Mouse (Mus musculus) cerebellum, adult 11-12 months (tissue): ENCODE results near the gene Ppp1r12a.

Experiments
- DNase-seq: peaks from one replicate; pipeline ENCODE4 v3.0.0; 2022

The Ppp1r12a gene

GRCm38 (mm10) chr10:108161261-108162256, at the start of gene Ppp1r12a:
TSS of gene Ppp1r12a (plus strand) at chr10:108162193.
- DNase-seq, result peak; percentile 97

DNA sequence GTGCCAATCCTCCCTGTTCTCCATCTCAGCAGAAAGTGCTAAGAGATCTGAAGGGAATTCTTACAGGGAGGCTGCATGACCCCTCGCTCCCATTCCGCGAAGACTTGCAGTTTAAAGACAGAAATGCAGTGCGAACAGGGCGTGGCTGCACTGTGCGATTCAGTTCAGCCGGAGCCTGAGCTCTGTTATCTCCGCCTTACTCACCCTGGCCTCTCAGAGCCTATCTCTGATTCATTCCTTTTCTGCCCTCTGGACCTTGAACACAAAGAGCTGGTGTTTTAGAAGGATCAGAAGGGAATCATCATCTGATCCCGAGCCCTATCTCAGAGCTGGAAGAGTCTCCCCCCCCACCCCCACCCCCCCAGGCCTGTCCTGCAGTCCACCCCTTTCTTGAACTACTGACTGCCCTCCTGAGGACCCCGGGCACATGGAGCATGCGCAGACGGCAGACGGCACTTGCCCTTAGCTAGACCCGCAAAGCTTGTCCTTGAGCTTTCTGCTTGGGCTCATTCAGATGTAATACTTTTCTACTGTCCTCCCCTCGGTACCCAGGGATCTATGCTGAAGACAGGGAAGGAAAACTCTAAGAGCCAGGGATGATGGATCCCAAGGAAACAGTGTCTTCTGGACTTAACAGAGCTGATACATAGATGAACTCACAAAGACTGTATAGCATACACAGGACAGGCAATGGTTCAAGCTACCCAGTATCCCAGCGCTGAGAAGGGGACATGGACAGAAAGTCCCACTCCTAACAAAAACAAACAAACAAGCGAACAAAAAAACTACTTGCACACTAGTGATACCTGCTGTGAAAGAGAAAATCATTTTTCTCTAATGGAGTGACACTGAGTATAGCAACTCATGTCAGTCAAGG, 48.4 kb upstream of the Ppp1r12a start:
- DNase-seq, result no peak

GRCm38 (mm10) chr10:108118200-108119163, 43.5 kb upstream of the Ppp1r12a start:
- no peak for DNase-seq

DNA sequence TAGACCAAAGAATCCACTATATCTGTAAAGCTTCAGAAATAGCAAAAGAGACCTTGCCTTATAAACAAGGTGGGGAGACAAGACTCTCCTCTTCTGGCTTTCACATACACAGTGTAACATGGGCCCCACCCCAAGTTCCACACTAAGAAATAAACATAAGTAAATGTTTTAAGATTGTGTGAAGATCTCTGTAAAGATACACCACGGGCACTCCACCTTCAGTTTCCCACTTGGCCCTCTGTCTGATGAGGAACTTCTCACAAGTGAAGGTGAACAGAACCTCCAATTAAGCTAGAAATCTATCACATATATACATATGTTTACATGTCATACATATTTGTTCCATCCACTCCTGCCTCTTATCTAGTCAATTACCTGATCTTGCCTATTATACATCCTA, 42.6 kb upstream of the Ppp1r12a start:
- DNase-seq, result no peak

DNA sequence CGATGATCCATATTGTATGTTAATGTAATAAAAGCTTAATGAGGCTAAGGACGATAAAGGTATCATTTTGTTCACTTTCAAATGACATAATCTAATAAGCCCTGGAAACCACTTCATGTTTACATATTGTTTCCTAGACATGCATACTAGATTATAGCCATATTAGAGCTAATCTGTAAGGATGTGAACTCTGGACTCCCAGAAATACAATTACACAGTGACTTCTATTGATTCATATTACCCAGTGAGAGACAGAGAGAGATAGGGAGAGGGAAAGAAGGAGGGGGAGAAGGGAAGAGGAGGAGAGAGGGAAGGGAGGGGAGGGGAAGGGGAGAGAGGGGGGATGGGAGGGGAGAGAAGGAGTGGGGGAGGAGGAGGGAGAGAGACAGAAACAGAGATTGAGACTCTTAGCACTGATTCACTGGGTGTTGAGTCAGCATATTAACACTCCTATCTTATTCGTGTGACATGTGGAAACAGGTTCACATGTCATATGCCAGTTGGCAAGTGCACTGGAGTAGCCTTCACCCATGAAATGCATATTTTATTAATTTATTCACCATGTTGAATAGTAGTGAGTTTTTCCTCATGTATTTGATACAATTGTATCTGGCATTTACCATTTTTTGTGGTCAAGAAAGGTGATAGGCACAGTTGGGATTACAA, 36.9 kb upstream of the Ppp1r12a start:
- no peak for DNase-seq

GRCm38 (mm10) chr10:108129167-108129566, 32.8 kb upstream of the Ppp1r12a start:
- DNase-seq, result no peak

DNA sequence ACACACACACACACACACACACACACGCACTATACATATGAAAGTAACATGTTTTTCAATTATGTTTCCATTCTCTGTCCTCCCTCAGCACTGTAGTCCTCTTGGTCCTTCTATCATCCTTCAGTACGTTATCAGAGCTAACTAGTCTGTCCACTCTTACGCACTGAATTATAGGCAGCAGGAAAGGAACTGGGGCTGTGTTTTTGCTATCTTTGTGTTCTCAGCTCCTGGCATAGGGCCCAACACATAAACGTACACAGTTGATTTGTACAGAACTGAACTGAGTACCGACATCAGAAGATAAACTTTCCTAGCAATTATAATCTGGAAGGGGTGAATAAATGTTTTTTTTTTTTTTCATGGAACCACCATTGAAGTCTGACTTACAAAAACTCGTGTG, 30.1 kb upstream of the Ppp1r12a start:
- no peak for DNase-seq

GRCm38 (mm10) chr10:108133253-108133652, 28.7 kb upstream of the Ppp1r12a start:
- no peak for DNase-seq

DNA sequence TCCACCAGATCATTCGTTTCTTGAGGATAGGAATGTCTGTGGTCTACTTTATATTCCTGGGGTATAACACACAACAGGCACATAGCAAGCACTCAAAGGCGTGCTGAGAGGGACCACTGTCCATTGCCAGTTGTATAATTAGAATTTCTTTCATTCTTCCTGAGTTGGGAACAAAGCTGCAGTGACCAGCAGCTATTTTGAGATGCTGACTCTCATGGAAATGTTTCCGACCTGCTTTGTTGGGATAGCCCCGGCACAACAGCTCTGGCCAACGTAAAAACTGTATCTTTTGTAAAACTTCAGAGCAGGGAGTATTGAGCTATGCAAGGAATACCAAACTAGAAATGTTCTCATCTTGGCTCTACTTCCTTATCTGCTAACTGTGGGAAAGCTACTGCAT, 28.2 kb upstream of the Ppp1r12a start:
- DNase-seq, result no peak

- DNase-seq, result no peak
Measured at GRCm38 (mm10) chr10:108138347-108138746, 23.6 kb upstream of the Ppp1r12a start.

DNA sequence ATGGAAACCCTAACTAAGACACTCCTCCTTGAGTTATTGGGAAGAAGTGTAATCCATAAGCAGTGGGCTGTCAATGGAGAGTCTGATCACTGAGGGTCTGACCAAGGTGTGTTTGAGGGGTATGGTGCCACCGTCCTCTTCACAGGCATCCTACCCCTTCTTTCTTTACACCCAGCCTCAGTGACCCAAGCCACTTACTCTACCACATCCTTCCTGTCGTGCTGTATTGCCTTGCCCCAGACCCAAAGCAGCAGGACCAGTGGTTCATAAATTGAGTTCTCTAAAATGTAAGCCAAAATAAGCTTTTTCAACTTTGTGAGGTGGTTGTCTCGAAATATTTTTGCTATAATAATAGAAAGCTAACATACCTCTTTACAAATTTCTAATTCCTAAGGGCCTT, 22.2 kb upstream of the Ppp1r12a start:
- no peak for DNase-seq

DNA sequence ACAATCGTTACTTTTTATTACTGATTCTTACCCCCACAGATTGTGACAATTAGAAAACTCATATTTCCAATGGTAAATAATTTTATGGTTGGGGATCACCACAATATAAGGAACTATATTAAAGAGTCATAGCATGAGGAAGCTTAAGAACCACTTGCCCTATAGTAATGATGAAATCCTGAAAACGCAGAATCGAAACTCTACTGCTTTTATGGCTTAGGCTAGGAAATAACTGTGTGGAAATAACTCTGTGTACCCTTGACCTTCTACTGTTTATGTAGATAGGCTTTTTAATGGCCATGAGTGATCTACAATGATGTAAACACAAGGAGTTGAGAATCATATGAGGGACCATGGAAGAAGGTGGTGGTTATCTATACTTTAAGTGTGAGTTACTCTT, 21.3 kb upstream of the Ppp1r12a start:
- no peak for DNase-seq

DNA sequence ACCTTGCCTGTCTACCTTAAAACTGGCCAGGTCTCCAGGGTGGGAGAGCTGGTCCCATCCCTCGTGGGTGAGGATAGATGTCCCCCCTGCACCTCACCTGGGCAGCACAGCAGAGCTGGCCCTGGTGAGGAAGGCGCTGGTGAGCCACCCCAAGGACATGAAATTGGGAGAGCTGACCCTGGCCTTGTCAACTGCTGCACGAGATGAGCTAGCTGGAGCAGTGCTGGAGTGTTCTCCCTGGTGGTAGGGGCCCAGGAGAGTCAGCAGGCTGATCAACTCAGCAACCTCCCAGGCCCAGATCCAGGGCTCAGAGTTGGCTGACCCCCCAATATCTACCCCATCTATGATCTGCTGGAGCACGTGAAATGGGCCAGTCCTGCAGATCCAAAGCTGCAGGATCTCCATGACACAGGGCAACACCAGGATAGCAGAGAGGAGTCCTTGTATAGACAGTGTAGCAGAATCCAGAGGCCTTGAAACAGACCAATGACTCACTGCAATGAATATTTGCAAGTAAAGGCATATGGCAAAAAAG, 17.9 kb upstream of the Ppp1r12a start:
- DNase-seq, result no peak

DNA sequence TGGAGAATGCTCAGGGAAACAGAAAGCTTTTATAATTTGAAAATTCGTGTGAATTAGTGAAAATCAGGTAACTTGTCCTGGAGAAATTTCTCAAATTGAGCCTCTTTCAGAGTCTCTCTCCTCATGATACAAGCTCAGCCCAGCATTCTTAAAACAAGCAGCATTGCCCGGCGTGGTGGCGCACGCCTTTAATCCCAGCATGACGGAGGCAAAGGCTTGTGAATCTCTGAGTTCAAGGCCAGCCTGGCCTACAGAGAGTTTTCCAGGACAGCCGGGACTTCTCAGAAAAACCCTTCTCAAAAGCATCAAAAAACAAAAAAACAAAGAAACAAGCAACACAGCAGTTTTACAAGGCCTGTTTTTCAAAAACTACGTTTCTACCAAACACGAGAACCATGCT, 16.3 kb upstream of the Ppp1r12a start:
- DNase-seq, result no peak

DNA sequence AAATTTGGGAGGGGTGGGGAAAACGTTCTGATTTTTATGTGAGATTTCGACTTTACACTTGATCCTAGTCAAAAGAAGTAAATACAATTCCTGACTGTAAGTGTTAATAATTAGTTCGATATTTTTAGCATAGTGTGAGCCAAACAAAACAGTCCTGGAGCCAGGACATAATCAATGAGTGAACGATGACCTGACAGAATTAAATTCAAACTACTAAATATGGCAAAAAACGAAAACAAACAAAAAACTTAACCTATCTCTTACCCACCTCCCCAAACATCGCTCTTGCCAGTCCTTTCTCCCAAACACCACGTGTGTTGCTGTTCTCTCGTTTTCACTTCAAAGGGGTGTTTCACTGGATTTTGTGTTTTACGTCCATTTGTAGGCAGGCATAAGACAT, 15.0 kb upstream of the Ppp1r12a start:
- no peak for DNase-seq

GRCm38 (mm10) chr10:108153301-108153700, 8.7 kb upstream of the Ppp1r12a start:
- no peak for DNase-seq

GRCm38 (mm10) chr10:108155042-108155686, 6.8 kb upstream of the Ppp1r12a start:
- no peak for DNase-seq

GRCm38 (mm10) chr10:108155687-108156067, 6.3 kb upstream of the Ppp1r12a start:
- no peak for DNase-seq

DNA sequence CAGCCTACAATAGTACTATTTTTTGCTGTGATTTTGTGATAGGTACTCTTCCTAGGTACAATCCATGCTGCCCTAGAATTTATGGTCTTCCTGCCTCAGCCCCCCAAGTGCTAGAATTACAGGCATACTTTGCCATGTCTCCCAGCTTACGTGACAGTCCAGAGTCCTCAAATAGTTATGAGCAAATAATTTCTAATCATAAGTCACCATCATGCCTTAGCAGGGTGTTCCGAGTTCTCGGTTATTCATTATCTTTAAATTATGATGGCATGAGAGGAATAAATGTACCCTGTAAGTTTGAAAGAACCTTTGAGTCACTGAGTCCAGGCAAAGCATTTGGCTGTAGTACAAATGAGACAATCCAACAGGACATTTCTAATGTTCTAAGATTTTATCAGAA, 5.9 kb upstream of the Ppp1r12a start:
- no peak for DNase-seq

DNA sequence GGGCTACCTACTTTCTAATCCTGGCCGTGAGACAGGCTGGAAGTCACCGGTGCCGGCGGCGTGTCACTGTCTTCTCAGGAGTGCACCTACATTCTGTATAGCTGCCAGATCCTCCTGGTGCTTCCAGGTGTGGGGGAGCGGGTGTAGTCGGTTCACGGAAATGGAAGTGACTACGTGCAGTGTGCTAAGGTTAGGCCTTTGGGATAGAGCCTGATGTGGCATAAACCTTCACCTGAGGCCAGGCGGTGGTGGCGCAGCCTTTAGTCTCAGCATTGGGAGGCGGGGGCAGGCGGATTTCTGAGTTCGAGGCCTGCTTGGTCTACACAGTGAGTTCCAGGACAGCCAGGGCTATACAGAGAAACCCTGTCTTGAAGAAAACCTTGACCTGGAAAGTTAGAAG, 3.0 kb upstream of the Ppp1r12a start:
- no peak for DNase-seq
